Mouse (Mus musculus) erythroblast, embryonic 14.5 days (primary cell): ENCODE measurements around the gene Olfr355.

ENCODE experiments used
- GATA1 ChIP-seq: IDR thresholded peaks from 2 replicates; pipeline ENCODE4 v1.6.1; 2012; ENCODE audit warnings: low read length, inconsistent platforms, mixed read lengths
- TAL1 ChIP-seq: IDR thresholded peaks from 3 replicates; pipeline ENCODE4 v1.6.1; 2012; ENCODE audit warnings: low read length, inconsistent platforms, mixed read lengths

GRCm38 (mm10) chr2:36905380-36905779 is 23.3 kb downstream of the Olfr355 start, which contains the start of gene Olfr354:
- TF ChIP-seq TAL1 (no peak), GATA1 (no peak)
